Mouse (Mus musculus) cerebellum, adult 8-10 months (tissue): ENCODE measurements around the gene Olfr1090.

ENCODE experiments used
- DNase-seq: peaks from one replicate; pipeline ENCODE4 v3.0.0; 2022

Gene Olfr1090

GRCm38 (mm10) chr2:86758893-86759292, at the start of gene Olfr1090:
Gene Olfr1090 (minus strand): TSS chr2:86758993.
- DNase-seq, result no peak

- no peak for DNase-seq
Measured at GRCm38 (mm10) chr2:86782179-86782578, 23.4 kb upstream of the Olfr1090 start, which contains the start of gene Olfr1093. Gene Olfr1093 (plus strand): TSS chr2:86782479.

- no peak for DNase-seq
Measured at GRCm38 (mm10) chr2:86761050-86761449, 2.3 kb upstream of the Olfr1090 start.

GRCm38 (mm10) chr2:86733601-86734000, 25.2 kb downstream of the Olfr1090 start, which contains the start of gene Olfr1089:
Gene Olfr1089 (minus strand): TSS chr2:86733701.
- DNase-seq, result no peak
